Mouse (Mus musculus): ENCODE data around the gene C7. TPM values are rescaled to one million over a fixed set of nuclear protein-coding genes. Genes with fewer than 3 reads are reported as not detected.

The C7 gene
- polyA plus RNA-seq, 1 experiment from 2014 or later = 0.09 TPM

GRCm38 (mm10) chr15:5009644-5010107 lies 53.9 kb downstream of the C7 start:
- 82% methylated on average over 11 of the region's 11 CpGs for WGBS
- ATAC-seq (ENCODE audit: low FRiP score) (no peak), DNase-seq (ENCODE audit: low spot score) (no peak)
- Histone ChIP-seq H3K36me3 (replicated peaks; ENCODE audit: control insufficient read depth, insufficient read depth) (no peaks in the 10 kb centered on the region), H3K27ac (no peak overlapping the region), H3K4me2 (replicated peaks) (no peak overlapping the region), H3K4me1 (replicated peaks; ENCODE audit: control insufficient read depth, insufficient read depth, low read length) (no peaks in the 10 kb centered on the region), H3K9me3 (ENCODE audit: control insufficient read depth, low read length) (no peaks in the 10 kb centered on the region), H3K27me3 (ENCODE audit: control insufficient read depth, insufficient read depth, low read length) (no peaks in the 10 kb centered on the region), H3K9ac (no peak overlapping the region), H3K4me3 (replicated peaks; ENCODE audit: low read length) (no peak overlapping the region)

GRCm38 (mm10) chr15:5003503-5004196 lies 59.9 kb downstream of the C7 start:
- no peak overlapping the region for H3K27ac ChIP-seq
- H3K9me3 ChIP-seq (ENCODE audit: control insufficient read depth, low read length) = no peaks in the 10 kb centered on the region
- peaks cover 3% of the 10 kb centered on the region; the same call in 1 of the 2 replicates for H3K4me1 ChIP-seq (replicated peaks; ENCODE audit: control insufficient read depth, insufficient read depth, low read length)
- H3K27me3 ChIP-seq (ENCODE audit: control insufficient read depth, insufficient read depth, low read length) = no peaks in the 10 kb centered on the region
- no peak for DNase-seq (ENCODE audit: low spot score)
- no peaks in the 10 kb centered on the region for H3K36me3 ChIP-seq (replicated peaks; ENCODE audit: control insufficient read depth, insufficient read depth)
- no peak overlapping the region for H3K4me3 ChIP-seq (replicated peaks; ENCODE audit: low read length)
- WGBS = 89% methylated on average over 6 of the region's 6 CpGs
- no peak overlapping the region for H3K4me2 ChIP-seq (replicated peaks)
- no peak overlapping the region for H3K9ac ChIP-seq
- ATAC-seq (ENCODE audit: low FRiP score) = no peak

- Histone ChIP-seq H3K4me1 (replicated peaks; ENCODE audit: control insufficient read depth, insufficient read depth, low read length) (peaks cover 3% of the 10 kb centered on the region; the same call in 1 of the 2 replicates), H3K4me3 (replicated peaks; ENCODE audit: low read length) (no peak overlapping the region), H3K27me3 (ENCODE audit: control insufficient read depth, insufficient read depth, low read length) (no peaks in the 10 kb centered on the region), H3K9ac (no peak overlapping the region), H3K4me2 (replicated peaks) (no peak overlapping the region), H3K27ac (no peak overlapping the region), H3K36me3 (replicated peaks; ENCODE audit: control insufficient read depth, insufficient read depth) (no peaks in the 10 kb centered on the region), H3K9me3 (ENCODE audit: control insufficient read depth, low read length) (no peaks in the 10 kb centered on the region)
- DNase-seq (ENCODE audit: low spot score) = no peak
- WGBS = 20% methylated on average over 2 of the region's 2 CpGs
- ATAC-seq (ENCODE audit: low FRiP score) = peak; percentile 65; the same call in 1 of the 2 replicates
Observed at GRCm38 (mm10) chr15:5002903-5003302, 60.6 kb downstream of the C7 start.

- Histone ChIP-seq H3K27ac (no peak overlapping the region), H3K9ac (no peak overlapping the region), H3K27me3 (ENCODE audit: control insufficient read depth, insufficient read depth, low read length) (no peaks in the 10 kb centered on the region), H3K9me3 (ENCODE audit: control insufficient read depth, low read length) (no peaks in the 10 kb centered on the region), H3K4me2 (replicated peaks) (no peak overlapping the region), H3K36me3 (replicated peaks; ENCODE audit: control insufficient read depth, insufficient read depth) (no peaks in the 10 kb centered on the region), H3K4me3 (replicated peaks; ENCODE audit: low read length) (no peak overlapping the region), H3K4me1 (replicated peaks; ENCODE audit: control insufficient read depth, insufficient read depth, low read length) (no peaks in the 10 kb centered on the region)
- ATAC-seq (ENCODE audit: low FRiP score) (no peak), DNase-seq (ENCODE audit: low spot score) (no peak)
- 92% methylated on average over 1 of the region's 1 CpGs for WGBS
Observed at GRCm38 (mm10) chr15:4973355-4973754, 90.2 kb downstream of the C7 start.

Other genes starting within 250 kb of the C7 start
- not detected in 2 replicates for gene Mroh2b, start 165.0 kb downstream of the C7 start, polyA plus RNA-seq (2014; fragmentation: Nextera tagmentation; extraction: Ambion mirVana)
- 0.79 and 0.81 TPM in 2 replicates for gene Card6, start 44.8 kb upstream of the C7 start, polyA plus RNA-seq (2014; fragmentation: Nextera tagmentation; extraction: Ambion mirVana)
- gene Rpl37, start 52.9 kb upstream of the C7 start, polyA plus RNA-seq (2014; fragmentation: Nextera tagmentation; extraction: Ambion mirVana) = 357 and 463 TPM in 2 replicates
- gene Prkaa1, start 80.1 kb upstream of the C7 start, polyA plus RNA-seq (2014; fragmentation: Nextera tagmentation; extraction: Ambion mirVana) = 18.2 and 18.5 TPM in 2 replicates
- 58.7 and 61.0 TPM in 2 replicates for gene Ttc33, start 121.8 kb upstream of the C7 start, polyA plus RNA-seq (2014; fragmentation: Nextera tagmentation; extraction: Ambion mirVana)
- gene Ptger4, start 180.4 kb upstream of the C7 start, polyA plus RNA-seq (2014; fragmentation: Nextera tagmentation; extraction: Ambion mirVana) = 4.1 and 5.1 TPM in 2 replicates

Measured in hindbrain, embryonic 14.5 days (tissue).